Mouse (Mus musculus): ENCODE results near the gene Bmt2. TPM values are rescaled to one million over a fixed set of nuclear protein-coding genes. Genes with fewer than 3 reads are reported as not detected.

Bmt2 gene
- polyA plus RNA-seq, 1 experiment from 2014 or later, result 10.6 TPM

DNA sequence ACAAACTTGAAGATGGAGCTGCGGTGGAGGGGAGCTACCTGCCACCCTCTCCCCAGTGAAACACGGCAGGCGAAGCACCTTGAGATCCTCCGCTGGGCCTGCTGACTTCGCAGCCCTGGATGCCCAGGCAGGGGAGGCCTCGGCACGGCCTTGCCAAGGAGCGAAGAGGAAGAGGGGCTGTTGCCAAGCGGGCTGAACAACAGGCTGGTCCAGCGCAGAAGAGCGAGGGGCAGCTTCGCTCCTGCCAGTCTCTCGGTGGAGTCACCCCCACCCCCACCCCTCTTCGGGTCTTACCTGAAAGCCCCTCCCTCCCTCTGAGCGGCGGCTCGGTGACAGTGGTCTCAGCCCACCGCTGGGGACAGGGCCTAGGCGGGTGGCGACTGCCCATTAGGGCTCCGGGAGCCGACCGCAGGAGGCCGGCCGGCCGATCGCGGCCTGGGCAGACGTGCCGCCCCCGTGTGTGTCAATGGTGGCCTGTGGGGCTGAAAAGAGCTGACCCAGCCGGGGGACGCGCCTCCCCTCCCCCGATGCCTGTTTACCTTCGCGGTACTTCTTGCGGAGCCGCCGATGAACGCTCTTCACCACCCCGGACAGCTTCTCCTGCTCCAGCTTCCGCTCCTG is 515 bp downstream of the Bmt2 start:
- Histone ChIP-seq H3K4me1 (ENCODE audit: control insufficient read depth, insufficient read depth, low read length) (peaks cover 2% of the 10 kb centered on the region; the same call in 1 of the 2 replicates), H3K4me3 (replicated peaks; ENCODE audit: low read length) (peak overlapping the region; percentile 95), H3K36me3 (ENCODE audit: control insufficient read depth, insufficient read depth, low read length) (no peaks in the 10 kb centered on the region), H3K27ac (ENCODE audit: low read length) (peak overlapping the region; percentile 92), H3K9ac (ENCODE audit: low read length) (peak overlapping the region; percentile 85), H3K9me3 (replicated peaks; ENCODE audit: control insufficient read depth, low read length) (no peaks in the 10 kb centered on the region), H3K4me2 (ENCODE audit: low read depth, low read length) (peak overlapping the region; percentile 91), H3K27me3 (ENCODE audit: control insufficient read depth, insufficient read depth, low read length) (no peaks in the 10 kb centered on the region)
- ATAC-seq (ENCODE audit: insufficient read depth, low FRiP score), result peak; percentile 49
- under 1% methylated on average over 41 of the region's 43 CpGs for WGBS

DNA sequence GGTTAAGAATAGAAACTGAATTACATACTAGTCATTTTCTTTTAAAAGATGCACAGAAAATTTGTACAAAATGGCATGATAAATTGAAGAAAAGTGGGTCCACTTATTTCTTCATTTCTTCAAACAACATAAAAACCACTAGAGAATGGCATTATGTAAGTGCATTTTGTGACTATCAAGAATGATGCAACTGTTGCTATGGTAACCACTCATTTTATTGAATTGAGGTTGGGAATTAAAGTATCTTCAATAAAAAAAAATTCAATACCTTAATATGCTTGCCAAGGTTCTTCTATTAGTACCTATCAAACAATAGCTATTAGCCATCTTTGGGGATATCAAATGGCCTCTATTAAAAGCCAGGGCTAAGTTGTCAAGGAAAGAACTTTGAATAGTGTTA is 1.6 kb downstream of the Bmt2 start:
- Histone ChIP-seq H3K4me2 (ENCODE audit: low read depth, low read length) (peak overlapping the region; percentile 91), H3K27me3 (ENCODE audit: control insufficient read depth, insufficient read depth, low read length) (no peaks in the 10 kb centered on the region), H3K9ac (ENCODE audit: low read length) (no peak overlapping the region), H3K27ac (ENCODE audit: low read length) (no peak overlapping the region), H3K4me3 (replicated peaks; ENCODE audit: low read length) (peak overlapping the region; percentile 95; the same call in 1 of the 2 replicates), H3K9me3 (replicated peaks; ENCODE audit: control insufficient read depth, low read length) (no peaks in the 10 kb centered on the region), H3K4me1 (ENCODE audit: control insufficient read depth, insufficient read depth, low read length) (peaks cover 2% of the 10 kb centered on the region; the same call in 1 of the 2 replicates), H3K36me3 (ENCODE audit: control insufficient read depth, insufficient read depth, low read length) (no peaks in the 10 kb centered on the region)
- no peak for ATAC-seq (ENCODE audit: insufficient read depth, low FRiP score)

DNA sequence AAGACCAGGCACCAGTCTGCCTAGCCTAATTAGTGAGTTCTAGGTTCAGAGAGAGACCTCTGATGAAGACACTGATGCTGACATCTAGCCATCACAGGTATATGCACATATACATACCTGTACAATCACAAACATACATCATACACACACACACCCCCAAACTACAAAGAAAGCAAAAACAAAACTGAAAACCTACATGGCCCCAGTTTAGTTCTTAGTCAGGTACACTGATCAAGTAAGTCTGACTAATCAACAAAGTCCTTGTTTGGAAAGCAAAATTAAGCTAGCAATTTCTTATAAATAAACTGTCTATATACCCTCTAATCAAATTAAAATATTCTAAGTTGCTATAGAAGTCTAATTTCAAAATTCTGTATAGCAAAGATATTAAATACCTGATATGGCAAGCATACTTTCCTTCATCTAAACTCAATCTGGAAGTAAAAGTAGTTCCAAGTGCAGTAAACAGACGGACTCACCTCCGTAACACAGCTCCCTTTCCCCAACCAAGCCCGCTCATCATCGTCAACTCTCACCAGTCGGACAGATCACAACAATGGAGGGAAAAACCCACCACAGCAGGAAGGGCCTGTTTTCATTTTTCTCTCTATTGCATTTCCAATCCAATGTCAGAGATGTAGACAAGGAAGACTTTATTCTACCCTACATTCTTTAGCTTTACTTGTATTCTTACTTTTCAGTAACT is 3.0 kb downstream of the Bmt2 start:
- Histone ChIP-seq H3K27ac (ENCODE audit: low read length) (no peak overlapping the region), H3K36me3 (ENCODE audit: control insufficient read depth, insufficient read depth, low read length) (no peaks in the 10 kb centered on the region), H3K4me1 (ENCODE audit: control insufficient read depth, insufficient read depth, low read length) (peaks cover 2% of the 10 kb centered on the region; the same call in 1 of the 2 replicates), H3K4me2 (ENCODE audit: low read depth, low read length) (no peak overlapping the region), H3K4me3 (replicated peaks; ENCODE audit: low read length) (no peak overlapping the region), H3K27me3 (ENCODE audit: control insufficient read depth, insufficient read depth, low read length) (no peaks in the 10 kb centered on the region), H3K9ac (ENCODE audit: low read length) (no peak overlapping the region), H3K9me3 (replicated peaks; ENCODE audit: control insufficient read depth, low read length) (no peaks in the 10 kb centered on the region)
- ATAC-seq (ENCODE audit: insufficient read depth, low FRiP score), result no peak
- WGBS, result 86% methylated on average over 5 of the region's 5 CpGs

DNA sequence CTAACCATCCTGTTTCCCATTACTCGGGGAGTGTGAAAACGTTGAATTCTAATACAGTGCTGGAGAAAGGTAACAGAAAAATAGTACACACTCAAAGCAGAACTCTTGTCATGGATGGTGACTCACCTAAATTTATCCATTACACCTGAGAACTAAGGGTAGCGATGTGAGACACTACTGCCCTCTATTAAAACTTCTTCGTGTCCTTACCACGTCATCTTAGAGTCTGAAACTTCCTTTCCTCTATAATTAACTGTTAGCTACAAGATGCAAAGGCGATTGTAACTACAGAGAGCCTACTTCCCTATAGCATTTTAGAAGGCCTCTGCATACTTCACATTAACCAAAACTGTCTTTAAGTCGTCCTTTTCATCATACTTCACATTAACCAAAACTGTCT is 12.1 kb downstream of the Bmt2 start:
- Histone ChIP-seq H3K36me3 (ENCODE audit: control insufficient read depth, insufficient read depth, low read length) (no peaks in the 10 kb centered on the region), H3K27ac (ENCODE audit: low read length) (no peak overlapping the region), H3K4me1 (ENCODE audit: control insufficient read depth, insufficient read depth, low read length) (no peaks in the 10 kb centered on the region), H3K9ac (ENCODE audit: low read length) (no peak overlapping the region), H3K9me3 (replicated peaks; ENCODE audit: control insufficient read depth, low read length) (no peaks in the 10 kb centered on the region), H3K4me2 (ENCODE audit: low read depth, low read length) (no peak overlapping the region), H3K4me3 (replicated peaks; ENCODE audit: low read length) (no peak overlapping the region), H3K27me3 (ENCODE audit: control insufficient read depth, insufficient read depth, low read length) (no peaks in the 10 kb centered on the region)
- WGBS, result 85% methylated on average over 7 of the region's 7 CpGs
- no peak for ATAC-seq (ENCODE audit: insufficient read depth, low FRiP score)

DNA sequence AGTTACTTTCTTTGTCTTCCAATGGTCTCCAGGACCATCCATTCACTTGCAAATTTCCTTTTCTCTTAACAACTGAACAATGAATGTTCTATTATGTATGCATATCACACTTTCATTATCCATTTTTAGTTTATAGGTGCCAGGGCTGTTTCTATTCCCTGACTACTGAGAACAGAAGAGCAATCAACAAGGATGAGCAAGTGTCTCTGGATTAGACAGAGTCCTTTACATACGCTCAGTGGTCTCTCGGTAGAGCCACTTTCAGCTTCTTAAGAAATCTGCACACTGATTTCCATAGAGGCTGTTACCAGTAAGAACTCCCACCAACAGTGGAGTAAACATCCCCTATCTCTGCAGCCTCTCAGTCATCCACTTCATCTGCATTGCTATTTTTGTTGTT is 19.8 kb downstream of the Bmt2 start:
- Histone ChIP-seq H3K9ac (ENCODE audit: low read length) (no peak overlapping the region), H3K4me2 (ENCODE audit: low read depth, low read length) (no peak overlapping the region), H3K4me1 (ENCODE audit: control insufficient read depth, insufficient read depth, low read length) (no peaks in the 10 kb centered on the region), H3K4me3 (replicated peaks; ENCODE audit: low read length) (no peak overlapping the region), H3K9me3 (replicated peaks; ENCODE audit: control insufficient read depth, low read length) (no peaks in the 10 kb centered on the region), H3K27ac (ENCODE audit: low read length) (no peak overlapping the region), H3K27me3 (ENCODE audit: control insufficient read depth, insufficient read depth, low read length) (no peaks in the 10 kb centered on the region), H3K36me3 (ENCODE audit: control insufficient read depth, insufficient read depth, low read length) (peaks cover 3% of the 10 kb centered on the region; the same call in 1 of the 2 replicates)
- 95% methylated on average over 2 of the region's 2 CpGs for WGBS
- no peak for ATAC-seq (ENCODE audit: insufficient read depth, low FRiP score)

DNA sequence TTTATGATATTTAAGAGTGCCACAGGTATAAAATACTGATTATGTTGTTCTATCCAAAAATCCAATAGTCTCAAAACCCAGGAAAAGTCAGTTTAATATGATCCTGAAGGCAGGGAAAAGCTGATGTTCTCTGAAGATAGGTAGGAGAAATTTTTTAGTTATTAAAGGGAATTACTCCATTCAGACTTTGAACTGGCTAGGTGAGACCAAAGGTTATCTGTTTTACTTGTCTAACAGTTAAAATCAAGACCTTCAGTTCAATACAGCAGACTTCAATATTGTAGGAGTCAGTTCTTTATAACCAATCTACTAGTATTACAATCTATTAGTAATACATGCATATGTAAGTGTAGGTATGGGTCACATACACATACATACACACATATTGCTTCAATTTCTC is 23.7 kb downstream of the Bmt2 start:
- no peaks in the 10 kb centered on the region for H3K4me1 ChIP-seq (ENCODE audit: control insufficient read depth, insufficient read depth, low read length)
- 0 out of 2 replicates have a peak, but pooled peaks cover 10% of the 10 kb centered on the region for H3K36me3 ChIP-seq (ENCODE audit: control insufficient read depth, insufficient read depth, low read length)
- H3K4me2 ChIP-seq (ENCODE audit: low read depth, low read length), result no peak overlapping the region
- no peaks in the 10 kb centered on the region for H3K27me3 ChIP-seq (ENCODE audit: control insufficient read depth, insufficient read depth, low read length)
- H3K27ac ChIP-seq (ENCODE audit: low read length), result no peak overlapping the region
- no peak for ATAC-seq (ENCODE audit: insufficient read depth, low FRiP score)
- H3K4me3 ChIP-seq (replicated peaks; ENCODE audit: low read length), result no peak overlapping the region
- no peak overlapping the region for H3K9ac ChIP-seq (ENCODE audit: low read length)
- no peaks in the 10 kb centered on the region for H3K9me3 ChIP-seq (replicated peaks; ENCODE audit: control insufficient read depth, low read length)

DNA sequence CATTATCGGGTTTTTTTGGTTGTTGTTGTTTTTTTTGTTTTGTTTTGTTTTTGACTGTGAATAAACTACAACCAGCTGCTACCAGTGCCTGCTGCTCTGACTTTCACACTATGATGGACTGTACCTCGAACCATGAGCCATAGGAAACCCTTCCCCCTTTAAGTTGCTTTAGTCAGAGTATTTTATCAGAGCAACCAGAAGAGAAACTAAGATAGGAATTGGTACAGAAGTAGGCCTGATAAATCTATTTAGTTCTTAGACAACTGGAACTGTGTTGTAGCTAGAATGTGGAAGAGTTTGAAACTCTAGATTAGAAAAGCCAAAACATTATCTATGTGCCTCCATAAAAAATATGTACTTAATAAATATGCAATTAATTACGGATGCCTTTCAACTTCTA is 25.5 kb downstream of the Bmt2 start:
- Histone ChIP-seq H3K36me3 (ENCODE audit: control insufficient read depth, insufficient read depth, low read length) (peaks cover 13% of the 10 kb centered on the region), H3K27ac (ENCODE audit: low read length) (no peak overlapping the region), H3K4me1 (ENCODE audit: control insufficient read depth, insufficient read depth, low read length) (no peaks in the 10 kb centered on the region), H3K9me3 (replicated peaks; ENCODE audit: control insufficient read depth, low read length) (0 out of 2 replicates have a peak, but pooled peaks cover 4% of the 10 kb centered on the region), H3K9ac (ENCODE audit: low read length) (no peak overlapping the region), H3K4me3 (replicated peaks; ENCODE audit: low read length) (no peak overlapping the region), H3K27me3 (ENCODE audit: control insufficient read depth, insufficient read depth, low read length) (no peaks in the 10 kb centered on the region), H3K4me2 (ENCODE audit: low read depth, low read length) (no peak overlapping the region)
- ATAC-seq (ENCODE audit: insufficient read depth, low FRiP score), result no peak
- 91% methylated on average over 3 of the region's 3 CpGs for WGBS

DNA sequence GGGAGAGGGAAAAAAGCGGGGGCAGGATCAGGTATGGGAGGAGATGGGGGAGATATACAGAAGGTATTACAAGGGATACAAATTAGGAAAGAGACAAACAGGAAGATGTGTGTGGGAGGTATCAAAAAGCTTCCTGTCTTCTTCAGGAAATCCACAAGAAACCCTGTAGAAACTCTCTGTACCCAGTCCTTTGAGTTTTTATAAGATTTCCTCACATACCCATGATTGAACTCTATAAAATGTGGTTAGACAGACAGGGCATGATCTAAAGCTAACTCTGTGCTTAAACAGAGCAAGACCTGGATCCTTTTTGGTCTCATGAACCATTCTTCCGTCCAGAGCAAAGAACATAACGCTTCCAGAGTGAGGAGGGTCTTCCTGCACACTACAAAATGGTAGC is 26.9 kb downstream of the Bmt2 start:
- Histone ChIP-seq H3K4me3 (replicated peaks; ENCODE audit: low read length) (no peak overlapping the region), H3K27ac (ENCODE audit: low read length) (no peak overlapping the region), H3K9ac (ENCODE audit: low read length) (no peak overlapping the region), H3K4me2 (ENCODE audit: low read depth, low read length) (no peak overlapping the region), H3K9me3 (replicated peaks; ENCODE audit: control insufficient read depth, low read length) (0 out of 2 replicates have a peak, but pooled peaks cover 4% of the 10 kb centered on the region), H3K36me3 (ENCODE audit: control insufficient read depth, insufficient read depth, low read length) (peaks cover 13% of the 10 kb centered on the region), H3K27me3 (ENCODE audit: control insufficient read depth, insufficient read depth, low read length) (no peaks in the 10 kb centered on the region), H3K4me1 (ENCODE audit: control insufficient read depth, insufficient read depth, low read length) (no peaks in the 10 kb centered on the region)
- ATAC-seq (ENCODE audit: insufficient read depth, low FRiP score), result no peak
- WGBS, result 98% methylated on average over 3 of the region's 3 CpGs

DNA sequence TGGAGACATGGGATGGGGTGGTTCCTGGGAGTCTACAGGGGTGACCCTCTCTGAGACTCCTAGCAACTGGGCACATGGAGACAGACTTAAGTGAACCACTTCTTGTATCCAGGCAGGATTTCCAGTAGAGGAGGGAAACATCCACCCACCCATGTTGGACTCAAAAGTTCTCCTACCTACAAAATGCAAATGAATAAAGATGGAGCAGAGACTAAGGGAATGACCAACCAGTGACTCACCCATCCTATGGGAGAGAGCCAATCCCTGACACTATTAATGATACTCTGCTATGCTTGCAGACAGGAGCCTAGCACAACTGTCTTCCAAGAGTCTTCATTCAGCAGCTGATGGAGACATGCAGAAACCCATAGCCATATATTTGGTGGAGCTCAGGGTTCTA is 29.5 kb downstream of the Bmt2 start:
- H3K4me3 ChIP-seq (replicated peaks; ENCODE audit: low read length), result no peak overlapping the region
- H3K9ac ChIP-seq (ENCODE audit: low read length), result no peak overlapping the region
- H3K9me3 ChIP-seq (replicated peaks; ENCODE audit: control insufficient read depth, low read length), result 0 out of 2 replicates have a peak, but pooled peaks cover 4% of the 10 kb centered on the region
- no peaks in the 10 kb centered on the region for H3K27me3 ChIP-seq (ENCODE audit: control insufficient read depth, insufficient read depth, low read length)
- no peak overlapping the region for H3K27ac ChIP-seq (ENCODE audit: low read length)
- H3K36me3 ChIP-seq (ENCODE audit: control insufficient read depth, insufficient read depth, low read length), result peaks cover 13% of the 10 kb centered on the region
- H3K4me2 ChIP-seq (ENCODE audit: low read depth, low read length), result no peak overlapping the region
- no peaks in the 10 kb centered on the region for H3K4me1 ChIP-seq (ENCODE audit: control insufficient read depth, insufficient read depth, low read length)
- ATAC-seq (ENCODE audit: insufficient read depth, low FRiP score), result no peak
